Mouse (Mus musculus) embryonic facial prominence, embryonic 14.5 days (tissue): ENCODE measurements at regions not wholly inside any gene's neighbourhood (a gene's known extent, or its start where the extent isn't known, plus 50 kb on each side); places are given as distances from the start of the nearest gene placed in this dataset.

Experiments
- ATAC-seq: fragments of 200-750 bp; cut with Nextera tagmentation; 2 replicates; pipeline ENCODE4 v1.8.0; 2017; ENCODE audit warnings: low read depth, moderate number of reproducible peaks, moderate TSS enrichment
- DNase-seq: peaks from one replicate; pipeline ENCODE4 v3.0.0-alpha.2; 2015; ENCODE audit warnings: low spot score
- H3K27ac ChIP-seq: fragments of 300-500 bp; sonication (generic); replicated peaks from 2 replicates; pipeline ENCODE4 v1.5.1; 2014; ENCODE audit warnings: low read depth, mild to moderate bottlenecking, low read length, moderate library complexity
- H3K27me3 ChIP-seq: fragments of 300-500 bp; sonication (generic); replicated peaks from 2 replicates; pipeline ENCODE4 v1.6.1; 2014; ENCODE audit warnings: low read length; ENCODE audit not compliant: control insufficient read depth, insufficient read depth
- H3K36me3 ChIP-seq: fragments of 300-500 bp; sonication (generic); 2 replicates; pipeline ENCODE4 v1.6.1; 2014; ENCODE audit warnings: low read length, mixed read lengths; ENCODE audit not compliant: control insufficient read depth, insufficient read depth
- H3K4me1 ChIP-seq: fragments of 300-500 bp; sonication (generic); 2 replicates; pipeline ENCODE4 v1.6.1; 2014; ENCODE audit warnings: antibody characterized with exemption, low read length; ENCODE audit not compliant: control insufficient read depth, insufficient read depth
- H3K4me2 ChIP-seq: fragments of 300-500 bp; sonication (generic); 2 replicates; pipeline ENCODE4 v1.6.1; 2014; ENCODE audit warnings: low read depth, mild to moderate bottlenecking, low read length, moderate library complexity, mixed read lengths
- H3K4me3 ChIP-seq: fragments of 300-500 bp; sonication (generic); 2 replicates; pipeline ENCODE4 v1.5.1; 2014; ENCODE audit warnings: low read depth, mild to moderate bottlenecking, low read length
- H3K9ac ChIP-seq: fragments of 300-500 bp; sonication (generic); 2 replicates; pipeline ENCODE4 v1.6.1; 2014; ENCODE audit warnings: low read depth, mild to moderate bottlenecking, low read length, moderate library complexity, mixed read lengths
- H3K9me3 ChIP-seq: fragments of 300-500 bp; sonication (generic); 2 replicates; pipeline ENCODE4 v1.6.1; 2016; ENCODE audit warnings: low read length; ENCODE audit not compliant: control insufficient read depth
- whole genome bisulfite sequencing: fragments of 180-500 bp; shearing (Covaris S2); extraction: QIAGEN DNeasy Blood & Tissue Kit; methylation state at CpG from one replicate; pipeline ENCODE4 v1.1.7; 2014; 5-methylcytosine and 5-hydroxymethylcytosine counted together

GRCm38 (mm10) chr13:83733991-83734610 lies 230.3 kb downstream of the Mef2c start:
- WGBS: 0% methylated on average over 1 of the region's 1 CpGs
- H3K27ac ChIP-seq: no peak overlapping the region; the same call in 1 of the 2 replicates
- H3K4me1 ChIP-seq: 0 out of 2 replicates have a peak, but pooled peaks cover 3% of the 10 kb centered on the region
- H3K9me3 ChIP-seq: no peaks in the 10 kb centered on the region
- ATAC-seq (no peak), DNase-seq (no peak)
- H3K36me3 ChIP-seq: no peaks in the 10 kb centered on the region
- peak overlapping the region; percentile 21 for H3K4me3 ChIP-seq
- peak overlapping the region; percentile 31 for H3K4me2 ChIP-seq
- peaks cover 90% of the 10 kb centered on the region for H3K27me3 ChIP-seq
- no peak overlapping the region for H3K9ac ChIP-seq

GRCm38 (mm10) chr13:83734656-83735055 lies 230.8 kb downstream of the Mef2c start:
- Histone ChIP-seq H3K4me2 (no peak overlapping the region), H3K36me3 (no peaks in the 10 kb centered on the region), H3K4me3 (no peak overlapping the region), H3K27ac (no peak overlapping the region), H3K9me3 (no peaks in the 10 kb centered on the region), H3K27me3 (peaks cover 92% of the 10 kb centered on the region), H3K4me1 (no peaks in the 10 kb centered on the region), H3K9ac (no peak overlapping the region)
- 11% methylated on average over 1 of the region's 1 CpGs for WGBS
- ATAC-seq: no peak
- DNase-seq: no peak

- Histone ChIP-seq H3K9ac (no peak overlapping the region), H3K27me3 (peaks cover 92% of the 10 kb centered on the region), H3K27ac (no peak overlapping the region), H3K4me1 (no peaks in the 10 kb centered on the region), H3K4me3 (peak overlapping the region; percentile 2; the same call in 1 of the 2 replicates), H3K4me2 (no peak overlapping the region), H3K36me3 (no peaks in the 10 kb centered on the region), H3K9me3 (no peaks in the 10 kb centered on the region)
- ATAC-seq (no peak), DNase-seq (no peak)
- 65% methylated on average over 1 of the region's 1 CpGs for WGBS
These were observed 231.3 kb downstream of the Mef2c start for GRCm38 (mm10) chr13:83735101-83735500.

DNA sequence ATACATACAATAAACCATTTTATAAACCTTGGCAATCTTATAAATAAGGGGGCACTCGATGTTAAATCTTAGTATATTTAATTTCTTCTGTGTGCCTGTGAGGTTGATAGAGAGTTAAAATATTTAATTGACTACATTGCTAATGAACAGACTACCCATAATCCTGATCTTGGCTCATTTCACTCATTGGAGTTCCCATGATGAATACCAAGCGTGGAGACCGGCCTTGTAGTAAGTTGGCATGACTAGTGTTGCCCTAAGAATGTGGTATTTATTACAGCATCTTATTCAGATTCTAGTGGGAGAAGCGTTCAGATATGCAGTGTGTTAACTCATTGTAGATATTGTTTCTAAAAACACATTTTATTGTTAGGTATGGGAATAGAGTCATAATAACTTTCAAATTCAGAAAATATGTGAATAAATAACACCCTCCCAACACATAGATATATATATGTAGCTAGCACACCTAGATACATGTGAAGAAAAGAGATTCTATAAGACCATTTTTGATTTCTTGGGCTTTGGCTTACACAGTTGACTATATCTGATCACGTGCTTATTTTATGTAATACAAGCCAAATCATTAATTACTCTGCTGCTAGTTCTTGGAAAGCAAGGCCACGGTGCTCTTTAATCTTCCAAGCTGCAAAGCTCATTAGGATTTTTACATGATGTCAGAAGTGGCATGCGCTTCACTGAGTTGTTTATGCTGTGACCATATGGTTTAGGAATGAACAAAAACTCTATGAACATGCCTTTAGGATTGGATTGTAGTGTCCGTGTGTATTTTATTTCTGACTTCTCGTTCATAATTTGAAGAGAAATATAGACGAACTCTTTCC lies 232.0 kb downstream of the Mef2c start:
- no peaks in the 10 kb centered on the region for H3K4me1 ChIP-seq
- H3K9ac ChIP-seq: no peak overlapping the region
- no peaks in the 10 kb centered on the region for H3K9me3 ChIP-seq
- no peak overlapping the region for H3K4me2 ChIP-seq
- DNase-seq (no peak), ATAC-seq (no peak)
- peak overlapping the region; percentile 2; the same call in 1 of the 2 replicates for H3K4me3 ChIP-seq
- H3K27me3 ChIP-seq: peaks cover 92% of the 10 kb centered on the region
- no peaks in the 10 kb centered on the region for H3K36me3 ChIP-seq
- H3K27ac ChIP-seq: no peak overlapping the region
- WGBS: 50% methylated on average over 10 of the region's 10 CpGs

DNA sequence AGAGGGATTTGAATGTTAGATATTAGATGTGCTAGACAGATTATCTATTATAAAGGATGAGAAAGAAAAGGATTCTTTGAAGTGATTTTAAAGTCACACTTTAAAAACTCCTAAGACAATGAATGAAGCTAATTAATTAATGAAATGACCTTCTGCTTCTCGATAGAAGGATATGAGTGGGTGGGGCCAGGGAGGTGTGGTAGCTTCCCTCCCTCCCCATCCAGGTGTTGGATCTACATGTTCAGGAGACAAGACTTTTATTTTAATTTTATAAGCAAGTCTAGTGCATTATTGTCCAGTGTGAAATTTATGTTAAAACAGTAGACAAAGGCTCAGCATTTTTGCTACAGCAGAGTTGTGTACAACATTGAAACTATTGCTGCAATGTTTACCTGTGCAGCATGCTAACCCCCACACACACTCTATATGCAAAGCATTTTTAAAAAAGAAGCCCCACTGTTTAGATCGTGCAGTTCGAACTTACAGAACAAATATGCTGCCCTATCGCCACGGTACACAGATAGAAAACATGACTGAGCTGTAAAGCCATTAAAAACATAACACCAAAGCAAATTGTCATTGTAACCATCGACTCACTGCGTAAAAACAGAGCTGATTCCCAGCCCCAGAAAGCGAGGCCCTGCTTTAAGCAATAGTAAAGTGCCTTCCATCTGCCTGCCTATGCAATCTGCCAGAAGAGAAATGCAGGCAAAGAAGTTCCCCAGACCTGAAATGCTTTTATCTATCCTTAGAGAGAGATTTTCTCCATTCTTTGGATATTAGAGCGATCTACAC lies 233.4 kb downstream of the Mef2c start:
- Histone ChIP-seq H3K4me2 (peak overlapping the region; percentile 41; the same call in 1 of the 2 replicates), H3K4me3 (peak overlapping the region; percentile 21; the same call in 1 of the 2 replicates), H3K4me1 (no peaks in the 10 kb centered on the region), H3K9ac (peak overlapping the region; percentile 26; the same call in 1 of the 2 replicates), H3K9me3 (no peaks in the 10 kb centered on the region), H3K27me3 (peaks cover 90% of the 10 kb centered on the region), H3K27ac (no peak overlapping the region; the same call in 1 of the 2 replicates), H3K36me3 (no peaks in the 10 kb centered on the region)
- WGBS: 7% methylated on average over 9 of the region's 9 CpGs
- ATAC-seq (no peak), DNase-seq (no peak)

DNA sequence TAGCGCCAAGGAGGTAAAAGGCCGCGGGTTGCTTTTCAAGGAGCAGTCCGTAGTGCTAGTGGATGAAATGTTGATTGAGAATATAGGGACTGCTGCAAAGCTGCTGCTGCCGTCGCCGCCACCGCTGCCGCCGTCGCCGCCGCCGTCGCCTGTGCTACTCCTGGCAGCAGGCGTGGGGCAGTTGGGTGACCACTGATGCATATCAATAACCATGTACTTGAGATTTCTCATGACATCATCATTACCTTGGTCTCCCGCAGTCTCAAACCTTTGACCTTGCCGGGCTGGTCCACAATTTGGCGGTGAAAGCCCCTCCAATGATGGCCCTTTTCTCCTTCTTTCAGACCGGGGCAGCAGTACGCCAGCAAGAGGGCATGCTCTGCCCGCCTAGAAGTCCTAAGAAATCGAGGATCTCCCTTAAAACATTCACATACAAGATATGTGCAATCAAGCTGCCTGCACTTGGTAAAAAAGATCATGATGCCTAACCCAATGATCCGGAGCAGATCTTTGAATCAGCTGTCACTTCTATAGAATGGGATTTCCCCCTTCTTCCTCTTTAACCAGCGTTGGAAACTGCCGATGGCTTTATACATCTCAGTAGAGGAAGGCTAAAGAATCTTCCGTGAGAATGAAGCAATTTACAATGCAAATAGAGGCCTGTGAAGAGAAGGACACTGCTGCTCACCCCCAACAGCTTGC lies 234.1 kb downstream of the Mef2c start:
- Histone ChIP-seq H3K9me3 (no peaks in the 10 kb centered on the region), H3K27ac (no peak overlapping the region; the same call in 1 of the 2 replicates), H3K4me3 (peak overlapping the region; percentile 21), H3K27me3 (peaks cover 87% of the 10 kb centered on the region), H3K4me2 (peak overlapping the region; percentile 41), H3K36me3 (no peaks in the 10 kb centered on the region), H3K9ac (peak overlapping the region; percentile 26; the same call in 1 of the 2 replicates), H3K4me1 (no peaks in the 10 kb centered on the region)
- no peak for ATAC-seq
- under 1% methylated on average over 27 of the region's 27 CpGs for WGBS
- DNase-seq: no peak

DNA sequence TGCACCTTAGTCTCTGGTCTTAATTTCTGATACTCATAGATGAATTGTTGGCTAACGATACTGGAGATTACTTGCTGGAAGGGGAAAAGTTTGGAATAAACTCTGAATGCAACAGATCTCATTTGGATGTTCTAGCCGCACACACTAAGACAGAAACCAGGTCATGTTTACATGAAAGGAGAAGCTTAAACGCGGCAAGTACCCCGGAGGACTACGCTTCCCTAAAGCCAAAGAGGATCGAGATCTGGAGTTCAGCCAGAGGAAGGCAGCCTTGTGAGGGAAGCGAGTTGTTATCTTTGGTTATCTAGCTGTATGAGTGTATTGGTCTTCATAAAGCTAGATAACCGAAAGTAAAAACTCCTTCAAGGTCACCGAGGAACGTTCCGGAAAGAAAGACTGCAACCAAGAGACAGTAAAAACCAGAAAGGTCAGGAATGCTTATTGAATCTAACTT lies 234.7 kb downstream of the Mef2c start:
- H3K27ac ChIP-seq: no peak overlapping the region
- 5% methylated on average over 12 of the region's 12 CpGs for WGBS
- ATAC-seq: no peak
- DNase-seq: no peak
- H3K36me3 ChIP-seq: no peaks in the 10 kb centered on the region
- H3K9ac ChIP-seq: peak overlapping the region; percentile 26; the same call in 1 of the 2 replicates
- H3K27me3 ChIP-seq: peaks cover 84% of the 10 kb centered on the region
- H3K4me3 ChIP-seq: peak overlapping the region; percentile 21
- no peaks in the 10 kb centered on the region for H3K9me3 ChIP-seq
- no peaks in the 10 kb centered on the region for H3K4me1 ChIP-seq
- peak overlapping the region; percentile 41; the same call in 1 of the 2 replicates for H3K4me2 ChIP-seq

DNA sequence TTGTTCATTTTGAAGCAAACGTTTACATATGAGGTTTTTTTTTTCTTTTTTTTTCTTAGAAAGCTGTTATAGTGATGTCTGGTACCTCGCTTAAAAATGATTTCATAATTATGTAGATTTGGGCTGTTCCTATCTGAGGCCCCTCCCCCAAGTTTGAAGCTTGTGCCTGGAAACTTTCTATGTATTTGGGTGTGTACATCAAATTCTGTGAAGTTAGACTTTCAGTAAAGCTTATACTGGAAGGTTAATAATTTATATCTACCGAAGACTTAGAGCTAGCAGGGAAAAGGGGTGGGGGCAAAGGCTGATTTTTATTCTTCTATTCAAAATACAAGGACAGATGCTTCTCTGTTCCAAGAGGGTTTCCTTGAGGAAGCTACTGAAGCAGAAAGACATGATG lies 235.3 kb downstream of the Mef2c start:
- Histone ChIP-seq H3K9me3 (no peaks in the 10 kb centered on the region), H3K4me1 (no peaks in the 10 kb centered on the region), H3K27ac (no peak overlapping the region), H3K4me3 (peak overlapping the region; percentile 23; the same call in 1 of the 2 replicates), H3K9ac (no peak overlapping the region), H3K27me3 (peaks cover 82% of the 10 kb centered on the region), H3K36me3 (no peaks in the 10 kb centered on the region), H3K4me2 (peak overlapping the region; percentile 41)
- ATAC-seq (no peak), DNase-seq (no peak)
- WGBS: 14% methylated on average over 3 of the region's 3 CpGs
